Mouse (Mus musculus): ENCODE measurements around the gene Jmjd6.

Jmjd6 gene

DNA sequence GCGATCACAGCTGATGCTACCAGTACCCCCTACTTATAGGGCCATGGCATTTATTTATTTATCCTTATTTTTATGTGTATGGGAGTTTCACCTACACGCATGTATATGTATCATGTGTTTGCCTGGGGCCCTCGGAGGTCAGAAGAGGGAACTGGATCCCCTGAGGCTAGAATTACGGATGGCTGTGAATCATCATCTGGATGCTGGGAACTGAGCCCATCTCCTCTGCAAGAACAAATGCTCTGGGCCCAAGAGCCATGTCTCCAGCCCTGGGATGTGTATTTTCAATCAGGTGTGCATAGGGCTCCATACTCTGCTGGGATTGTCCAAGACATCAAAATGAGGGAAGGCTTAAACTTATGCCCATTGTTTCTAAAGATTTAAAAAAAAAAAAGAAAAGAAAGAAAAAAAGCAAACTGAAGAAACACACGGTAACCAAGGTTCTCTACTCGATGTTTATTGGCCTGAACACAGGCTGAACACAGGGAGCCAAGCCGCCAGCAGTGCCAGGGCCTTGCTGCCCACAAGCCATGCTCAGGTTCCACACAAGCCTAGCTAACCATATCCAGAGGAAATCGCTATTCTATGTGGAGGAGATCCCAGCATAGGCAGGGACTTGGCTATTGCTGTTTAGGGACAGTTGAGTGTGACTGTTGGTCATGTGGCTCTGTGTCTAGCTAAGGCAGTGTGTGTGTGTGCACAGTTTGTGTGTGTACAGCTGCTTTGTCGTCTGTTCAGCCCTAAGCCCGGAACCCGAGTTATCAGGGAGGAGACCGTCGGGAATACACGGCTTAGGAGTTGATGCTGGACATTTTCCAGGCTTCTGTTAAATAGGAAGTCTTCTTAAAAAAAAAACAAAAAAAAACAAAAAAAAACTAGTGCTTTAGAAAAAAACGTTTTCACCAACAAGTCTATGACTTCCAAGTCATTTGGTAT, 36.8 kb downstream of the Jmjd6 start:
- DNase-seq, result no peak

DNA sequence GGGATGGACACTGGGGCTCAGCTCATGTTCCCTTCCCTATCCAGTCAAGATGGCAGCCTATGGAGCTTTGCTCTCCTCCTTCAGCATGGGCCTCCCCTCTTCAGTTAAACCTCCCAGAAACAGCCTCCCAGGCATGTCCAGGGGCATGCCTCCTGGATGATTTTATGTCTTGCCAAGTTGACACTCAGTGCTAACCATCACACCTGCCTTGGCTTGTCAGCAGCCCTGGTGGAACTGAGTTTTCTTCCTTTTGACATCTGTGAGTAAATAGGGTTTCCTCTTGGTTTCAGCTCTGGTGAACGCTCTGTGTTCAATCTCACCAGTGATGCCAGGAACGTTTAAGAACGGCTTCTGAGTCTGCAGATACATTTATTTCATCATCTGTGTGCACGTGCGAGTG, 40.5 kb downstream of the Jmjd6 start:
- DNase-seq, result no peak

DNA sequence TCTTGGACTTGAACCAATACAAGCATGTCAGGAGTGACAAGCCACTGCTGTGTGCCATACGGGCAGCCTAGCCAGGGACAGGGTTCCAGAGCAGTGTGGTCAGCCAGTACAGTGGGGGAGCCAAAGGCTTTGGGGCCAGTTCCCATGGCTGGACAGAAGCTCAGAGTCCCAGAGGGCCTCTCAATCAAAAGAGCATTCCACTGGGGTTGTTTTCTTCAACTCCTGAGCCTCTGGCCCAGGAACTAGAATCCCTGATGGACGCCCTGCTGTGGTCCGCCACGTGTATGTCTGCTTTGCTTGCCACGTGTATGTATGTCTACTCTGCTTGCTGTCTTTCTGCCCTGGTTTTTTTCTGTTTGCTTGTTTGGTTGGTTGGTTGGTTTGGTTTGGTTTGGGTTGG, 42.1 kb downstream of the Jmjd6 start:
- DNase-seq, result no peak

GRCm38 (mm10) chr11:116799364-116799763, 43.9 kb downstream of the Jmjd6 start:
- DNase-seq, result no peak
